Mouse (Mus musculus) ES-E14 (cell line): Measurements from ENCODE around the gene Gm853.

Source experiments
- HCFC1 ChIP-seq: IDR thresholded peaks from 2 replicates; pipeline ENCODE4 v1.6.1; 2012; ENCODE audit warnings: low read length, inconsistent platforms, borderline replicate concordance; ENCODE audit not compliant: insufficient read depth
- ZNF384 ChIP-seq: IDR thresholded peaks from 2 replicates; pipeline ENCODE4 v1.6.1; 2012; ENCODE audit warnings: low read depth, low read length, inconsistent platforms

DNA sequence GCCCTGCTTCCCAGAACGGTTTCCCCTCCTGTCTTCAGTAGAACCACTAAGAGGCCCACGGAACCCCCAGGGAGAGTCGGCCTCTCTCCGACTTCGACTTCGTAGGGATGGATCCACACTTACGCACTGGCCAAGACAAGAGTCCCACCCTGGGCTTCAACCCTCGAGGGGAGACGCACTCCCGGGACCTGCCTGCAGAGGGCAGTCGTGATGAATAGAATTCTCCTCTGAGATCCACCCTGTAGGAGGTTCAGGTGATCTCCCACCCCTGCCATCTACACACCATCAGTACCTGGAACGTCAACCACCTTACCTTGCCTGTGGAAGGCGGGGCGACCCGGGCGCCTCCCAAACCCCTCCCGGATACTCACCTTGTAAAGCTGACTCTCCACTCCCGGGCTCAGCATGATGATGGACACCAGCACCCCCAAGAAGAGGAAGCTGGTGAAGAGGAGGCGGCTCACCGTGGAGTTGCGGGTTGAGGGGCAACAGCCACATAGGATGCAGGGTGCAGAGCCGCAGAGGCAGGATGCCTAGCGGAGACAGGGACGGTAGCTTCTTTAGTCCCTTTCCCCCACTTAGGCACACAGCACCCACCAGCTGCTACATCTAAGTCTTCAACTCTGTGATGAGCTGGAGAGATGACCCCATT, 42.6 kb upstream of the Gm853 start:
- TF ChIP-seq HCFC1 (no peak), ZNF384 (no peak)
